Mouse (Mus musculus) kidney, adult 2 months (tissue): Measurements from ENCODE around the gene Susd6.

Source experiments
- CTCF ChIP-seq: fragments of 200-500 bp; conservative IDR thresholded peaks from 2 replicates; pipeline ENCODE4 v1.5.1; 2011; ENCODE audit warnings: low read depth, mild to moderate bottlenecking, control low read depth, low read length, moderate library complexity, mixed read lengths; ENCODE audit not compliant: insufficient read depth, insufficient read length
- POLR2A ChIP-seq: fragments of 200-500 bp; IDR thresholded peaks from one replicate; pipeline ENCODE4 v1.6.1; 2011; ENCODE audit warnings: low read depth, low read length, control low read depth

- no peak for TF ChIP-seq CTCF
- no peak for TF ChIP-seq POLR2A
Observed at GRCm38 (mm10) chr12:80866023-80866422, 75.7 kb downstream of the Susd6 start.
